Mouse (Mus musculus): ENCODE measurements around the gene Cfap44. TPM values are rescaled to one million over a fixed set of nuclear protein-coding genes. Genes with fewer than 3 reads are reported as not detected.
"Not testable (repeated sequence)": the region's sequence is repeated elsewhere in the genome, so short reads cannot be mapped to it uniquely, and the experiment has no call there.

Gene Cfap44
- total RNA-seq, 1 experiment from 2014 or later: not detected

- no peak for ATAC-seq (replicated peaks in 1 of 2; ENCODE audit: insufficient read depth in 1 of 2, low FRiP score in 2 of 2, low TSS enrichment in 1 of 2, low read depth in 1 of 2, poor library complexity in 2 of 2, severe bottlenecking in 2 of 2)
Measured at GRCm38 (mm10) chr16:44410176-44410575, 15.6 kb downstream of the Cfap44 start.

GRCm38 (mm10) chr16:44417596-44417995, 23.0 kb downstream of the Cfap44 start:
- ATAC-seq (replicated peaks in 1 of 2; ENCODE audit: insufficient read depth in 1 of 2, low FRiP score in 2 of 2, low TSS enrichment in 1 of 2, low read depth in 1 of 2, poor library complexity in 2 of 2, severe bottlenecking in 2 of 2): no peak

DNA sequence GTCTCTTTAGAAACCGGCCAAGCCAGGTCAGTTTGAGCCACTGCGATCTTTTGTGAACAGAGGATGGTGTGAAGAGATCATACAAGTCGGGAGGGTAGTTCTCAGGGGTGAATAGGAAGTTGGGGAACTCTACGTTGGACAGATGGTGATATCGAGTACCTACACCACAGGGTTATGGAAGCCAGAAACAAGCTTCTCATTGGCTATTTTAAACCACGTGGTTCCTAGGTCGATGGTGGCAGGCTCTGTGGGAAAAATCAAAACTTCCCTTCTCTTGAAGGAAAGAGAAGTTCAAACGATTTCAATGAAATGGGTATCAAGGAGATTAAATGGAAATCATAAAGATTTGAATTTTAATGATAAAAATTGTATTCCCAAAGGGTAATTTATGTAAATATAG, 27.1 kb downstream of the Cfap44 start:
- no peak for ATAC-seq (replicated peaks in 1 of 2; ENCODE audit: insufficient read depth in 1 of 2, low FRiP score in 2 of 2, low TSS enrichment in 1 of 2, low read depth in 1 of 2, poor library complexity in 2 of 2, severe bottlenecking in 2 of 2)

DNA sequence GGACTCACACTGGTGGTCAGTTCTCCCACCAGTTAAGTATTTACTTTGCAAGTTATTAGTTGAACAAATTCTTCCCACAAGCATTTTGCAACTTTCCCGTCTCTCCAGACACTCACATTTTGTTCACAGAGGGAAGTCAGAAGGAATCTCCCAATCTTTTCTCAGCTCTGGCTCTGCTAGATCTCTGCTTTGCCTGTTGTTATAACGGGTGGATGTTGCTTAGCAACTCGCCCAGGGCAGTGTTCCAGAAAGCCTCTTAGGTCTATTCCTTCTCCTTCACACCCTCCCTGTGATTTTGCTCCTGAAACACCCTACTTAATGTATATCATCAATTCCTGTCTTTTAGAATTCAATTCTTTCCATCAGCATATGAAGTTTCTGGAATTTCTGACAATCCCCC, 28.9 kb downstream of the Cfap44 start:
- no peak for ATAC-seq (replicated peaks in 1 of 2; ENCODE audit: insufficient read depth in 1 of 2, low FRiP score in 2 of 2, low TSS enrichment in 1 of 2, low read depth in 1 of 2, poor library complexity in 2 of 2, severe bottlenecking in 2 of 2)

DNA sequence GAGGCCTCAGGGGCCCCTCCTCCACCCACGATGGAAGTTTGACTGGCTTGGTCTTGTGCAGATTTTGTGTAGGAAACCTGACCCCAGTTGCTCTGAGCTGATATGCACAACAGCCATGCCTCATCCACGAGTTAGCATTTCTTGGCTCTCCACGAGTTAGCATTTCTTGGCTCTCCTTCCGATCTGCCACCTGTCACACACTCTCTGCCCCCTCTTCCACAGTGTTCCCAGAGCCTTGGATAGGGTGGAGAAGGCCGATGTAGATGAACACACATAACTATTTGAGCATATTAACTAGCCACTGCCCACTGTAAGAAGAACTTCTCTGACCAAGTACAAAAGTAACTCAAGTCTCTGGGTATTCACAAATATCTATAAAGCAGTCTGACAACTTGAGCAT, 33.9 kb downstream of the Cfap44 start:
- ATAC-seq (replicated peaks in 1 of 2; ENCODE audit: insufficient read depth in 1 of 2, low FRiP score in 2 of 2, low TSS enrichment in 1 of 2, low read depth in 1 of 2, poor library complexity in 2 of 2, severe bottlenecking in 2 of 2): no peak

DNA sequence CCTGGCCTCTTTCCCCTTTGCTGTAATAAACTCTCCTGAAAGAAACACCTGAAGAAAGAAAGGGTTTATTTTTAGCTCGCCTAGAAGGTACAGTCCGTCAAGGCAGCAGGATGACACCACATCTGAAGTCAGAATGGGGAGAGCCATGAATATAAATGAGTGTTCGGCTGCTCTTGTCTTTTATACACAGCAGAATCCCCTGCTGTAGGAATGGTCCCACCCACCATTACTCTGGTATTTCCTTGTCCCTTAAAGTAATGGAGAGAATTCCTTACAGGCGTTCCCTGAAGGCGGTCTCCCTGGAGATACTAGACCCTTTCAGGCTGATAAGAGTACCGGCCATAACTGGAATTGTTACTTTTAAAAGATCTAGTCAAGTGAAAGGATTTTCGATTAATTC, 35.4 kb downstream of the Cfap44 start:
- ATAC-seq (replicated peaks in 1 of 2; ENCODE audit: insufficient read depth in 1 of 2, low FRiP score in 2 of 2, low TSS enrichment in 1 of 2, low read depth in 1 of 2, poor library complexity in 2 of 2, severe bottlenecking in 2 of 2): no peak

- no peak for ATAC-seq (replicated peaks in 1 of 2; ENCODE audit: insufficient read depth in 1 of 2, low FRiP score in 2 of 2, low TSS enrichment in 1 of 2, low read depth in 1 of 2, poor library complexity in 2 of 2, severe bottlenecking in 2 of 2)
Measured at GRCm38 (mm10) chr16:44434931-44435330, 40.3 kb downstream of the Cfap44 start.

DNA sequence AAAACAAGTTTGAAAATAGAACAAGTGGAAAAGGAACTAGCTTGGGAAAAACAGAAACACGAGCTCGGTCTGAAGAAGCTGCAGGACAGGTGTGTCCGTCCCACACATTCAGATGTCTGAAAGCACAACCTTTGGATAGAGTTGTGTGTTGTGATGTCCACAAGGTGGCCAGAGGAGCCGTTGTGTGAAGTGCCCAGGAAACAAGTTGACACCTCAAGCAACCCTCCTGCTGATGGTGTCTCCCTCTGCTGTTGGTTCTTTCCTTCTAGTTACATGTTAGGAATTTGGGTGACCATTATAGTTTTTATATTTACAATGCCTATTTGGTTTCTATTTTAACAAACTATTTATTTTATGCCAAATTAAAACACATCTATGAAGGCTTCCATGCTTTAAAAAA, 40.9 kb downstream of the Cfap44 start:
- ATAC-seq (replicated peaks in 1 of 2; ENCODE audit: insufficient read depth in 1 of 2, low FRiP score in 2 of 2, low TSS enrichment in 1 of 2, low read depth in 1 of 2, poor library complexity in 2 of 2, severe bottlenecking in 2 of 2): no peak

- not testable (repeated sequence) for ATAC-seq (replicated peaks in 1 of 2; ENCODE audit: insufficient read depth in 1 of 2, low FRiP score in 2 of 2, low TSS enrichment in 1 of 2, low read depth in 1 of 2, poor library complexity in 2 of 2, severe bottlenecking in 2 of 2)
Measured at GRCm38 (mm10) chr16:44441913-44442312, 47.3 kb downstream of the Cfap44 start.

DNA sequence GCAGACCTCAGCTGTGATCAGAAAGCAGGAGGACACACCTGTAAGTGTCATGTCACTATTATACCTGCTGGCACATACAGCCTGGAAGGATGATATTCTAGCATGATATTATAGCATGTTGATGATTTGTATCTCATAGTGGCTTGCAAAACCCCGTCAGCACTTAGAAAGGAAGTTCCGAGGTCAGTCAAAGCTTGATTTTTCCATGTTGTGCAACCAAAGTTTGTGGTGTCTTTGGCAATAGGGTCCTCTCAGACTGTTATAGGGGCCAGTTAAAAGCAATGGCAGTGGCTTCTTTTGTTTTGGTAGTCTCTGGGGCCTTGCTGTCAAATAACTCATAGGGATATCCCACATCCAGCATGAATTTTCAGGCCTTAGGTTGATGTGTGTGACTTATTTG, 63.3 kb downstream of the Cfap44 start:
- peak; percentile 7 to 36; a peak in 2 of 4 replicates for ATAC-seq (replicated peaks in 1 of 2; ENCODE audit: insufficient read depth in 1 of 2, low FRiP score in 2 of 2, low TSS enrichment in 1 of 2, low read depth in 1 of 2, poor library complexity in 2 of 2, severe bottlenecking in 2 of 2)

DNA sequence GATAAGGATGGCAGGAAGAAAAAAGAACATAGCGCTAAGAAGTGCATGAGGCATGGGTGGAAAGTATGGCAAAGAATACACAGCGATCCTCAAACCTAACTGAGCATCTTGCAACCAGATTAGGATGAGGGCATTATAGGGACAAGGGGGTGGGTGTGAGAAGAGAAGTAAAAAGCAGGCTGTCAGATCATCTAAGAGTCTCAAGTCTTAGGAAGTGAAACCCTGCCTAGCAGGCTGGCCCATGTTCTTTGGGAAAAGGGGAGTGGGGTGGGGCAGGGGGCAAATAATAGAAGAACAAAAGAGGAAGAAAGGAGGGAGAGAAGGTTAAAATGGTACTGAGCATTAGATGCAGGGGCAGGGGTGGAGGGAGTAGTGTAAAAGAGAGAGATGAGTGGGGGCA, 64.2 kb downstream of the Cfap44 start:
- ATAC-seq (replicated peaks in 1 of 2; ENCODE audit: insufficient read depth in 1 of 2, low FRiP score in 2 of 2, low TSS enrichment in 1 of 2, low read depth in 1 of 2, poor library complexity in 2 of 2, severe bottlenecking in 2 of 2): no peak

DNA sequence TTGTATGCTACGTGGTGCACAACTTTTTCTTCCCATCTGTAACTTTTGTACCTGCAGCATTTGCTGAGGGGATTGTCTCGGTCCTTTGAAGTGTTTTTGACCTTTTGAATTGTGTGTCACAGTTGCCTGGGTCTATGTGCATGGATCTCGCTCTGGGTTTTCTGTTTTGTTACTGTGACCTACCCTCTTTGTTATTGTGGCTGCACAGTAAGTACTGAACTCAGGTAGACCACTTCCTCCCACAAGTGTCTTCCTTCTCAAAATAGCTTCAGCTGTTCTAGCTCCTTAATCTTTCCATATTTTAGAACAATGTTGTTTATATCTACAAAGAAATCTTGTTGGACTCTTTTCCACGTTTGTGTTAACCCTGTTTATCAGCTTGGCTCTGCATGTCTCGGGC, 66.3 kb downstream of the Cfap44 start:
- ATAC-seq (replicated peaks in 1 of 2; ENCODE audit: insufficient read depth in 1 of 2, low FRiP score in 2 of 2, low TSS enrichment in 1 of 2, low read depth in 1 of 2, poor library complexity in 2 of 2, severe bottlenecking in 2 of 2): no peak

- no peak for ATAC-seq (replicated peaks in 1 of 2; ENCODE audit: insufficient read depth in 1 of 2, low FRiP score in 2 of 2, low TSS enrichment in 1 of 2, low read depth in 1 of 2, poor library complexity in 2 of 2, severe bottlenecking in 2 of 2)
Measured at GRCm38 (mm10) chr16:44475281-44475680, 80.7 kb downstream of the Cfap44 start.

GRCm38 (mm10) chr16:44475682-44476375, 81.2 kb downstream of the Cfap44 start:
- no peak for ATAC-seq (replicated peaks in 1 of 2; ENCODE audit: insufficient read depth in 1 of 2, low FRiP score in 2 of 2, low TSS enrichment in 1 of 2, low read depth in 1 of 2, poor library complexity in 2 of 2, severe bottlenecking in 2 of 2)

DNA sequence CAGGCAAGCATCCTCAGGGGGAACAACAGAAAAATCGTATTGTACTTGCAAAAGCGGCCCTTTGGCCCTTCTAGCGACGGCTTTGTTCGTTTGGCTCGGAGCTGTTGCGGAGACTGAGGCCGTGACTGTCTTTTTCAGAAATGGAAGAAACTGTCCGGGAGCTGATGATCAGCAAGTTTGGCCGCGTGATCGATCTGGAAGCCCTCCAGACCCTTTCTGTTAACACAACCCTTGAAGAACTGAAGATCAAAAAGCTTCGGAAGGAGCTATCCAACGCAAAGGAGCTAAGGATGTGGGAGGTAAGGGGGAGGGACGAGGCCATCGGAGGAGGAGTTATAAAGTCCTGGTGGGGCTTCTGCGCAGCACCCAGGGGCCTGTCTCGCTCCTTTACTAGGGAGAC, 84.2 kb downstream of the Cfap44 start:
- no peak for ATAC-seq (replicated peaks in 1 of 2; ENCODE audit: insufficient read depth in 1 of 2, low FRiP score in 2 of 2, low TSS enrichment in 1 of 2, low read depth in 1 of 2, poor library complexity in 2 of 2, severe bottlenecking in 2 of 2)

- ATAC-seq (replicated peaks in 1 of 2; ENCODE audit: insufficient read depth in 1 of 2, low FRiP score in 2 of 2, low TSS enrichment in 1 of 2, low read depth in 1 of 2, poor library complexity in 2 of 2, severe bottlenecking in 2 of 2): no peak
Measured at GRCm38 (mm10) chr16:44479852-44480251, 85.3 kb downstream of the Cfap44 start.

GRCm38 (mm10) chr16:44480616-44481015, 86.0 kb downstream of the Cfap44 start:
- ATAC-seq (replicated peaks in 1 of 2; ENCODE audit: insufficient read depth in 1 of 2, low FRiP score in 2 of 2, low TSS enrichment in 1 of 2, low read depth in 1 of 2, poor library complexity in 2 of 2, severe bottlenecking in 2 of 2): no peak

DNA sequence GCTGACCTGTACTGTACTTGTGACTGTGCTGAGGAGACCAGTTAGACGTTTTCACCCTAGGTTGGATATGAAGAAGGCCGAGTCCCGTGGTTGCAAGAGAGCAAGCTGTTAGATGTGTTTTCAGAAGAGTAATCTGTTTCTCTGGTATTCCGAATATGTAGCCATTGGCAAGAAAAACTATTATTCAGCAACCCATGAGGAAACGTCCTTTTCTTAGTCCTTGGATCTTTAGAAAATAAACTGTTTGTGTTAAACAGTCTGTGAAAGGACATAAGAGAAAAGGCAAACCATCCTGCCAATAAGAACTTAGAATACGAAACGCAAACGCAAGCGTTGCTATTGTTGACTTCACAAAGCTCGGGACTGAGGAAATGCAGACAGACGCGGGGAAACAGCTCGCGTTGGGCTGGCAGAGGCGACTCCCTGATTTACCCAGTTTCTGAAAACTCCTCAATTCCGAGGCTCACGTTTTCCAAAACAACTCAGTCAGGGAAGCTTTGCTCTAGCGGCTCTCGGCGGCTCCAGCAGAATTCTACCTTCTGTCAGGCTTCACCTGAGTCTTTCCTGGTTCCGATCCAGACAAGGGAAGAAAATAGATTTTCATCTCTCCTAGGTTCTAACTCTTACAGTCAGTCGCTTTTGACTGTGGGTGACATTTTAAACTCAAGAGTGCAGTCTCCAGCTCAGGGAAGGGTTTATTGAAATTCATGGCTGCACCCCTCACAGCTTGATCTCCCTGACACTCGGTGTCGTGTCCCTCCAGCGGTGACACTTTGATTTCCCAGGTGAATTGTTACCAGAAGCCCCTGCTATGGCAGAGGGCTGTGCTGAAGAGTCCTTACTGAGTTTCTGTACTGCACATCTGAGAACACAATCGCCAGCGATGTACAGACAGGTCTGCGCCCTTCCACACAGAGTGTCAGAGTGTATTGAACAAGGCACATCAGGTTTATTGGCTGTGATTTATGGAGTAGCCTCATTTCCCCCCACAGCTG, 87.3 kb downstream of the Cfap44 start:
- ATAC-seq (replicated peaks in 1 of 2; ENCODE audit: insufficient read depth in 1 of 2, low FRiP score in 2 of 2, low TSS enrichment in 1 of 2, low read depth in 1 of 2, poor library complexity in 2 of 2, severe bottlenecking in 2 of 2): no peak

Measured in hematopoietic stem cell, adult 5-6 weeks (primary cell).